Comparison of ENCODE assay signal across 9 mouse cellular contexts in the genomic region with DNA sequence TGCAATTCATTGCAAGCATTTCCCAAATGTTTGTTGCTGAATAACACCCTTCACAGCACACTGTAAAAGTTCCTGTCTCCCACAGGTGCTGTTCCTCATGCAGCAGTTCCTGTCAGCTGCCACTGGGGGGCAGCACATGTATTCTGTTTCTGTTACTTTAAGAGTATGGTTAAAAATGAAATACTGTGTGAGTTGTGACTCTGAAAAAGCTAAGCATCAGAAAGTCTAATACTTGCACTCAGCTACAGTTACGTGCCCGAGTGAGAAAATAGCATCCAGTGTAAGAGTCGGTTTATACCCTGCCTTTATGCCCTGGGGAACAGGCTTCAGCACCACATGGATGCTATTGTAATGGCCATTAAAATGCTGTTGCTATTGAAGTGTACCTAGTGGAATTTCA. TPM values are rescaled to one million over a fixed set of nuclear protein-coding genes. Genes with fewer than 3 reads are reported as not detected.
DNase-seq lines count a peak whose midpoint lies in the region; ATAC-seq and TF ChIP-seq lines count a peak whose summit lies in the region.
"Had no signal": no experiment of that assay in that cellular context is flagged by ENCODE, and none has a peak within 500 bp of the region (broad histone marks: within the 10 kb centered on the region; RNA-seq: fewer than 3 reads in every experiment).

No protein-coding gene starts in this region.

- no peak for TF ChIP-seq POLR2A in kidney, adult 2 months (IDR thresholded peaks at IDR 0.05; ENCODE audit: low read depth, low read length)

- WGBS in kidney, adult 2 months = 36% methylated on average over 3 of the region's 3 CpGs
- 47% methylated on average over 3 of the region's 3 CpGs for WGBS in kidney, embryonic 15.5 days

- TF ChIP-seq CTCF in kidney, adult 2 months (conservative IDR thresholded peaks at IDR 0.05; ENCODE audit: insufficient read depth, insufficient read length, low read depth, low read length) = peak; percentile 69

- ATAC-seq in kidney, embryonic 15.5 days (replicated peaks; ENCODE audit: low FRiP score) = no peak

- no peaks in the 10 kb centered on the region for H3K27me3 ChIP-seq in kidney, adult 2 months (replicated peaks; ENCODE audit: control insufficient read depth, insufficient read depth, low read length)
- H3K27me3 ChIP-seq in kidney, embryonic 15.5 days = no peaks in the 10 kb centered on the region

- H3K36me3 ChIP-seq in kidney, adult 2 months (ENCODE audit: control insufficient read depth, insufficient read depth, low read length) = no peaks in the 10 kb centered on the region
- H3K36me3 ChIP-seq in kidney, embryonic 15.5 days = no peaks in the 10 kb centered on the region

- H3K27ac ChIP-seq in kidney, adult 2 months (ENCODE audit: insufficient read depth, low read depth, low read length) = no peak overlapping the region
- H3K27ac ChIP-seq in kidney, embryonic 15.5 days = no peak overlapping the region

- no peak overlapping the region for H3K9ac ChIP-seq in kidney, embryonic 15.5 days

- H3K4me2 ChIP-seq in kidney, embryonic 15.5 days = no peak overlapping the region

- H3K9me3 ChIP-seq in kidney, embryonic 15.5 days (replicated peaks) = no peaks in the 10 kb centered on the region

- peak; percentile 15 for DNase-seq in kidney, adult 2 months
- peak; percentile 56 for DNase-seq in ES-CJ7 (ENCODE audit: low read depth, low spot score)
- DNase-seq in cerebellum, adult 8-10 months = peak; percentile 52
- peak; percentile 66 for DNase-seq in forelimb bud, embryonic 11.5 days (ENCODE audit: low read depth, low spot score)
- peak; percentile 57 to 64 for DNase-seq in left cerebral cortex, adult 18-20 months (ENCODE audit: low spot score in 2 of 2)
- DNase-seq in naive thymus-derived CD4-positive, alpha-beta T cell, adult 2 months (ENCODE audit: low read depth) = peak; percentile 12
- no peak for DNase-seq in T-cell, adult 2 months (ENCODE audit: low spot score)

- no peak overlapping the region for H3K4me3 ChIP-seq in kidney, adult 2 months (ENCODE audit: insufficient read depth, low read depth, low read length)
- no peak overlapping the region for H3K4me3 ChIP-seq in kidney, embryonic 15.5 days (replicated peaks)
- H3K4me3 ChIP-seq: erythroblast, embryonic 14.5 days had no signal

- H3K4me1 ChIP-seq in kidney, adult 2 months (ENCODE audit: control insufficient read depth, insufficient read depth, low read length) = no peaks in the 10 kb centered on the region
- no peaks in the 10 kb centered on the region for H3K4me1 ChIP-seq in kidney, embryonic 15.5 days

RNA-seq across cellular contexts. Expression of gene Hcn1, which starts 52.0 kb away (rescaled TPM):
- polyA plus RNA-seq in kidney, adult 2 months (2012; rRNA removed) = under 0.01 TPM in 1 of 2 replicates, not detected in the other
- polyA plus RNA-seq in kidney, embryonic 15.5 days (2015; fragmentation: Nextera tagmentation; extraction: Ambion mirVana) = 0.01 and 0.08 TPM in 2 replicates
- 10 to 100 TPM; 35.2 to 36.5 TPM for total RNA-seq in left cerebral cortex, adult 18-20 months (2021)
